8 mouse cellular contexts compared by ENCODE assay signal in the genomic region with DNA sequence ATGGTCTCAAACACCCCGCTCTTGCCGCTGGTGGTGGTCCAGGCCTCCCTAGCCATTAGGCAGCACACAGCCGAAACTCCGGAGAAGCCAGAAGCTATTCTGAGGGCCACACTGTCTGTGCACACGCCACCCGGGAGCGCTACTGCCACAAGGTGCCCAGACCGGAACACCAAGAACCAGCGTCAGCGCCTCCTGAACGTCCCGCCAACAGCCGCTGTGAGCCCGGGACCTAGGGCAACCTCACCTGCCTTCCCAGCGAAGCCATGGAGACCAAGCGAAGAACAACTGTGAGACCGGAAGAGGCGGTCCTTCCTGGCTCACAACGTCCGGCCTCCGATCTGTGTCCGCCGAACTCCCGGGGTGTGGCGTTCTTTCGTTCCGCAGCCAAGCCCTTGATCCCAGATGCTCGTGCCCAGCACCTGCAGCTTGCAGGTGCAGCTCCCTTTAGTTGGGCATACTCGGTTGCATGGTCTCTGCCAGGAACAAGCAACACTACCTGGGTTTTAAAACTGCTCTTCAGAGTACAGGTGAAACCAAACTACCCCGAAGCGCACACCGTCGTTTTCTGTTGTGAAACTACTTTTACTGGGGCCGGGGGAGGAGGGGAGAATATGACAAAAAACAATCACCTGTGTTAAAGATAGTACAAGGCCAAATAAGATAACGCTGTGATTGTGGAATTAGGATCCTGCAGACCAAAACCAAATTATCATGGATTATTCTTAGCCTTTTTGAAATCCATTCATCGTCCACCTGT. TPM values are rescaled to one million over a fixed set of nuclear protein-coding genes. Genes with fewer than 3 reads are reported as not detected.
DNase-seq lines count a peak whose midpoint lies in the region; ATAC-seq and TF ChIP-seq lines count a peak whose summit lies in the region.

A gene (minus strand): TSS at position 335 of the 757 bp plus-strand sequence.

- H3K27me3 ChIP-seq in embryonic facial prominence, embryonic 13.5 days, result no peaks in the 10 kb centered on the region
- H3K27me3 ChIP-seq in kidney, adult 2 months (replicated peaks; ENCODE audit: control insufficient read depth, insufficient read depth, low read length), result no peaks in the 10 kb centered on the region
- no peaks in the 10 kb centered on the region for H3K27me3 ChIP-seq in limb, embryonic 12.5 days
- H3K27me3 ChIP-seq in midbrain, embryonic 15.5 days (replicated peaks), result no peaks in the 10 kb centered on the region
- H3K27me3 ChIP-seq in spleen, adult 2 months (ENCODE audit: control insufficient read depth, insufficient read depth, low read length), result no peaks in the 10 kb centered on the region

- TF ChIP-seq CTCF in kidney, adult 2 months (conservative IDR thresholded peaks at IDR 0.05; ENCODE audit: insufficient read depth, insufficient read length, low read depth, low read length), result no peak
- TF ChIP-seq CTCF in spleen, adult 2 months (IDR thresholded peaks at IDR 0.05; ENCODE audit: extremely low read depth, insufficient read depth, insufficient read length, insufficient replicate concordance), result no peak

- peak within 1 kb of the TSS; percentile 92 for H3K4me3 ChIP-seq in embryonic facial prominence, embryonic 13.5 days
- peak within 1 kb of the TSS; percentile 99 for H3K4me3 ChIP-seq in kidney, adult 2 months (ENCODE audit: insufficient read depth, low read depth, low read length)
- H3K4me3 ChIP-seq in limb, embryonic 12.5 days (replicated peaks), result peak within 1 kb of the TSS; percentile 87
- H3K4me3 ChIP-seq in midbrain, embryonic 15.5 days, result peak within 1 kb of the TSS; percentile 98
- H3K4me3 ChIP-seq in spleen, adult 2 months (ENCODE audit: extremely low read depth, insufficient read depth, insufficient read length), result peak within 1 kb of the TSS; percentile 90

- WGBS in embryonic facial prominence, embryonic 13.5 days, result 6% methylated on average over 36 of the region's 36 CpGs
- 5% methylated on average over 36 of the region's 36 CpGs for WGBS in kidney, adult 2 months
- WGBS in limb, embryonic 12.5 days, result 8% methylated on average over 36 of the region's 36 CpGs
- 7% methylated on average over 36 of the region's 36 CpGs for WGBS in midbrain, embryonic 15.5 days
- WGBS in spleen, adult 2 months, result 4% methylated on average over 36 of the region's 36 CpGs

- peak; percentile 32 for TF ChIP-seq POLR2A in kidney, adult 2 months (IDR thresholded peaks at IDR 0.05; ENCODE audit: low read depth, low read length)
- TF ChIP-seq POLR2A in spleen, adult 2 months (IDR thresholded peaks at IDR 0.05; ENCODE audit: low read depth, low read length), result no peak

- H3K9me3 ChIP-seq in embryonic facial prominence, embryonic 13.5 days, result no peaks in the 10 kb centered on the region
- no peaks in the 10 kb centered on the region for H3K9me3 ChIP-seq in limb, embryonic 12.5 days
- no peaks in the 10 kb centered on the region for H3K9me3 ChIP-seq in midbrain, embryonic 15.5 days

- peak; percentile 90 for DNase-seq in 3T3-L1 (ENCODE audit: low read depth, low spot score)
- peak; percentile 84 to 87 for DNase-seq in adrenal gland, postnatal 36 days
- DNase-seq in heart, adult 18-20 months, result peak; percentile 80 to 86
- DNase-seq in kidney, adult 2 months, result peak; percentile 89
- DNase-seq in spleen, adult 2 months (ENCODE audit: low read depth in 1 of 2, low spot score in 2 of 2), result peak; percentile 62 to 68

- H3K4me1 ChIP-seq in embryonic facial prominence, embryonic 13.5 days, result peaks cover 12% of the 10 kb centered on the region
- no peaks in the 10 kb centered on the region for H3K4me1 ChIP-seq in kidney, adult 2 months (ENCODE audit: control insufficient read depth, insufficient read depth, low read length)
- peaks cover 6% of the 10 kb centered on the region for H3K4me1 ChIP-seq in limb, embryonic 12.5 days (replicated peaks)
- H3K4me1 ChIP-seq in midbrain, embryonic 15.5 days, result peaks cover 21% of the 10 kb centered on the region
- H3K4me1 ChIP-seq in spleen, adult 2 months (ENCODE audit: control insufficient read depth, insufficient read depth, insufficient read length), result no peaks in the 10 kb centered on the region

- peak within 1 kb of the TSS; percentile 39; the same call in 1 of the 2 replicates for H3K27ac ChIP-seq in embryonic facial prominence, embryonic 13.5 days
- H3K27ac ChIP-seq in kidney, adult 2 months (ENCODE audit: insufficient read depth, low read depth, low read length), result peak within 1 kb of the TSS; percentile 58
- no peak within 1 kb of the TSS for H3K27ac ChIP-seq in limb, embryonic 12.5 days
- peak within 1 kb of the TSS; percentile 63 for H3K27ac ChIP-seq in midbrain, embryonic 15.5 days
- peak within 1 kb of the TSS; percentile 33; the same call in 1 of the 2 replicates for H3K27ac ChIP-seq in spleen, adult 2 months (ENCODE audit: insufficient read depth, low read length)

- peak within 1 kb of the TSS; percentile 92 for H3K9ac ChIP-seq in embryonic facial prominence, embryonic 13.5 days
- H3K9ac ChIP-seq in limb, embryonic 12.5 days (replicated peaks), result peak within 1 kb of the TSS; percentile 83
- peak within 1 kb of the TSS; percentile 96 for H3K9ac ChIP-seq in midbrain, embryonic 15.5 days

- peaks cover 51% of the 10 kb centered on the region for H3K36me3 ChIP-seq in embryonic facial prominence, embryonic 13.5 days
- no peaks in the 10 kb centered on the region for H3K36me3 ChIP-seq in kidney, adult 2 months (ENCODE audit: control insufficient read depth, insufficient read depth, low read length)
- peaks cover 55% of the 10 kb centered on the region for H3K36me3 ChIP-seq in limb, embryonic 12.5 days
- H3K36me3 ChIP-seq in midbrain, embryonic 15.5 days (replicated peaks), result peaks cover 19% of the 10 kb centered on the region
- peaks cover 5% of the 10 kb centered on the region; the same call in 1 of the 2 replicates for H3K36me3 ChIP-seq in spleen, adult 2 months (ENCODE audit: control insufficient read depth, insufficient read depth, low read length)

- peak; percentile 83 for ATAC-seq in embryonic facial prominence, embryonic 13.5 days (ENCODE audit: insufficient number of reproducible peaks, insufficient read depth, low FRiP score, low TSS enrichment, low read depth)
- peak; percentile 85 for ATAC-seq in limb, embryonic 12.5 days (ENCODE audit: insufficient number of reproducible peaks, insufficient read depth, low FRiP score, low TSS enrichment, low read depth)
- peak; percentile 98 for ATAC-seq in midbrain, embryonic 15.5 days (replicated peaks)

- H3K4me2 ChIP-seq in embryonic facial prominence, embryonic 13.5 days, result peak within 1 kb of the TSS; percentile 77
- peak within 1 kb of the TSS; percentile 69 for H3K4me2 ChIP-seq in limb, embryonic 12.5 days
- H3K4me2 ChIP-seq in midbrain, embryonic 15.5 days, result peak within 1 kb of the TSS; percentile 72

RNA-seq across cellular contexts. Expression of the gene that starts here (rescaled TPM):
- total RNA-seq in adrenal gland, postnatal 36 days (2021), result 10 to 100 TPM; 23.0 to 24.9 TPM
- polyA plus RNA-seq in embryonic facial prominence, embryonic 13.5 days (2015; fragmentation: Nextera tagmentation; extraction: Ambion mirVana), result 32.0 and 36.3 TPM in 2 replicates
- 10 to 100 TPM; 14.0 to 14.9 TPM for total RNA-seq in heart, adult 18-20 months (2021)
- polyA plus RNA-seq in kidney, adult 2 months (2012; rRNA removed), result 12.7 and 16.0 TPM in 2 replicates
- polyA plus RNA-seq in limb, embryonic 12.5 days (2016; fragmentation: Nextera tagmentation; extraction: Ambion mirVana), result 34.3 and 38.8 TPM in 2 replicates
- polyA plus RNA-seq in midbrain, embryonic 15.5 days (2015; fragmentation: Nextera tagmentation; extraction: Ambion mirVana), result 34.7 and 38.2 TPM in 2 replicates
- polyA plus RNA-seq in spleen, adult 2 months (2012; rRNA removed), result 3.8 and 4.0 TPM in 2 replicates
